Mouse (Mus musculus): ENCODE results near the gene Mtmr11.
"Not testable (repeated sequence)": the region's sequence is repeated elsewhere in the genome, so short reads cannot be mapped to it uniquely, and the experiment has no call there.

The Mtmr11 gene

GRCm38 (mm10) chr3:96171583-96172196 lies 9.9 kb downstream of the Mtmr11 start:
- peak in 1 of 2 experiments; percentile 55 for DNase-seq (ENCODE audit: low spot score in 2 of 2)

GRCm38 (mm10) chr3:96172197-96173178 lies 10.7 kb downstream of the Mtmr11 start, which contains the start of gene Sf3b4:
TSS of gene Sf3b4 (plus strand) at chr3:96172332.
- peak; percentile 80 to 85 for DNase-seq (ENCODE audit: low spot score in 2 of 2)

DNA sequence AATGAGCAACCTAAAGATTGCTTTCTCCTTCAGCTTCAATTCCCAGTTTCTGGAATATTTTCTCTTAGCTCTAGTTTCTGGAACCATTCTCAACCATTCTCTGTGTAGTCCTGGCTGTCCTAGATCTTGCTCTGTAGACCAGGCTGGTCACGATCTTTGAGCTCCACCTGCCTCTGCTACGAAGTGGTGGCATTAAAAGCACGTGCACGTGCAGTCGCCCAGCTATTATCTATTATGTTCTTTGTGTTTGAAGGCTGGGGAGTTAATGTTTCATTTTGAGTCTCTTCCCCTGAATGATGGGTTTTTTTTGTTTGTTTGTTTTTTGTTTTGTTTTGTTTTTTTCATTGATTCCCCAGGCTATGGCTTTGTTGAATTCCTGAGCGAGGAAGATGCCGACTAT lies 11.4 kb downstream of the Mtmr11 start:
- no peak for DNase-seq (ENCODE audit: low spot score in 2 of 2)

- not testable (repeated sequence) for DNase-seq (ENCODE audit: low spot score in 2 of 2)
These were observed 12.2 kb downstream of the Mtmr11 start for GRCm38 (mm10) chr3:96174042-96174441.

- no peak for DNase-seq (ENCODE audit: low spot score in 2 of 2)
These were observed 13.4 kb downstream of the Mtmr11 start for GRCm38 (mm10) chr3:96175251-96175650.

DNA sequence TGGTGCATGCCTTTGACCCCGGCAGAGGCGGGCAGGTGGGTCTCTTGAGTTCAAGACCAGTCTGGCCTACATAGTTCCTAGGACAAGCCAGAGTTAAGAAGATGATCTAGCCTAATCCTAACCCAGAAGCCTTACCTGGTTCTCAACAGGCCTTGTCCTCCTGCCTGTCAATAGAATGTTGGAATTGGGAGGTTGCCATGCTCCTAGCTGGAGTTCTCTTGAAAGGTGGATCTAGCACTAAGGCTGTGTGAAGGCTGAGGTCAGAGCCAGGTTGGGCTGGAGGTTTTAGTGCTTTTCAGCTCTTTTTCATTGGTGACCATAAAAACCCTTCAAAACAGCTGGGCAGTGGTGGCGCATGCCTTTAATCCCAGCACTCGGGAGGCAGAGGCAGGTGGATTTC lies 16.6 kb downstream of the Mtmr11 start:
- no peak for DNase-seq (ENCODE audit: low spot score in 2 of 2)

GRCm38 (mm10) chr3:96178902-96179301 lies 17.1 kb downstream of the Mtmr11 start:
- DNase-seq (ENCODE audit: low spot score in 2 of 2), result no peak

DNA sequence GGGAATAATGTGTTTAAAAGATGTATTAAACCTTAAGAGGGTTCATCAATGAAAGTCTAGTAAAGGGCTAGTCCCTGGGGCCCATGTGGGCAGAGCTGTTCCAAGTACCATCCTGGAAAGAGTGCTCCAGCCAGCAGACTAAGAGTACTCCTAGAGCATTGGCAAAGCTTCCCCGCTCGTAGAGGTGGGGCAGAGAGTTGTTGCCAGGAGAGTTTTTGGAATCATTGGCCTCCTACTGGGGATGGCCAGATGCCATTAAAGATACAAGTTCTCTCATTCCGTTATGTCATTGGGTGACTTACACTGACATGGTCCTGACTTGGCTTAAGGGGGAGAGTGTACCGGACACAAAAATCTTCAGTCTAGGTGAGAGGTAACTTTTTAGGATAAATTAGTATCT lies 17.7 kb downstream of the Mtmr11 start:
- DNase-seq (ENCODE audit: low spot score in 2 of 2), result no peak

DNA sequence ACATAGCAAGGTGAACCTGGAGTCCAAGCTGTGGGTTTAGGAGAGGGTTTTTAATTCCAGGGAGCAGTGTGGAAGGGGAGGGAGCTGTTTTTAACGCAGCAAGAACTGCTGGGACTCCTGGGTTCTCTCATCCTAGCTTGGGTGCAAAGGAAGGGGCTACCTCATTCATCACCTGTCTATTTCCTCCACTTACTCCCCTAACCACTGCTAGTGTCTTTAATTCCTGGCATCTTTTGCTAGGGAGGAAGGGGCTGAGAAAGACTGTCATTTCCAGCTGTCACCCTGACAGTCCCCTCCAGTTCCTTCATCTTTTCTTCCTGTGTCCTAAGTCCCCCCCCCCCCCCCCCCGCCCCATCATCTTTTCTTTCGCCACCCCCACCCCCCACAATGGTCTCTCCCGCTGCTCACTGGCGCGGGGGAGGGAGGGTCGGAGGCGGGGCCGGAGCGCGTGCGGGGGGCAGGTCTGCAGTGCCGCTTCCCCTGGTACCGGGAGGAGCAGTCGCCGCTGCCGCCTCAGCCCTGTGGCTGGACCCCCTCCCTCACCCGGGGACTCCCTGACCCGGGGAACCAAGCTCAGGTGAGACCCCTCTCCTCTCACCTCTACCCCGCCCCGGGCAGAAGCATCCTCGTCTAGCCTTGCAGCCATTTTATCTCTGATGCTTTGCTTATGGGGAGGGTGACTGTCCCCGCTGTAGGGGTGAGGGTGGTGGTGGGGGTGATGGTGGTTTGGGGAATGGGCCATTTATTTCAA lies 19.1 kb downstream of the Mtmr11 start, which contains the start of gene Sv2a:
Sv2a (plus strand) TSS at position 425 of the 751 bp plus-strand sequence.
- peak; percentile 69 to 72 for DNase-seq (ENCODE audit: low spot score in 2 of 2)

DNA sequence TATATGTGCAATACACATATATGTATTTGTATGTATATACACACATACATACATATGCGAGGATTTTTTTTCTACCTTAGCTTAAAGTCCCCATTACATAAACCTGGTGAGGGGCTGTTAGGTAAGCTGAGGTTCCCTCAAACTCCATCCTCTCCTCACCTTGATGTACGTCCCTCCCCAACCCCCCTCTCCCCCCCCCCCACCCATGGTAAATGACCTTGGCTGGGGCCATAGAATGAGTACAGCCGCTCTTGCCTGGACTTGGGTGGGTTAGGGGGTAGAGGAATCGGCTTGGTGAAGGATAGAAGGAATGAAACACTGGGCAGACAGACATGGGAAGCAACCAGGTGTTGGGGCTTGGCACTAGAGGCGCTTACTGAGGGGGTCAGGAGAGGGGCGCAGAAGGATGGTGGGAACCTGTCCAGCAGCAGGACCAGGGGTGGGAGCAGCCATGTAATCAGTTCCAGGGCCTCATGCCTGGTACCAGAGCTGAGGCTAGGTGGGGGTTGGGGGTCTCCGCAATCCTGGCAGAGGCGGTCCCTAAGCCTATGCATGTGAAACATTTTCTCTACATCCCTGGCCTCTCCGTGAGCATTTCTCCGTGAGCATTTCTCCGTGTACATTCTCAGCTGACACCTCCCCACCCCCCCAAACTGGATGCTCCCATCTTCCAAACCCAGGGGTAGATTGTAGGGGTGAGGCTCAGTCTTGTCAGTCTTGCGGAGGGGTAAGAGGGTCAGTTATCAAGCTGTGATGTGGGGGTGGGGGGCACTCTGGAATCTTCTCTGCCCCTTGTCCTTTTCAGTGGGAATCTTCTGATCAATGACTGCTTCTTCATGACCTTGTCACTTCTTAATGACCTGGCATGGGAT lies 19.9 kb downstream of the Mtmr11 start:
- peak in 1 of 2 experiments; percentile 47 for DNase-seq (ENCODE audit: low spot score in 2 of 2)

DNA sequence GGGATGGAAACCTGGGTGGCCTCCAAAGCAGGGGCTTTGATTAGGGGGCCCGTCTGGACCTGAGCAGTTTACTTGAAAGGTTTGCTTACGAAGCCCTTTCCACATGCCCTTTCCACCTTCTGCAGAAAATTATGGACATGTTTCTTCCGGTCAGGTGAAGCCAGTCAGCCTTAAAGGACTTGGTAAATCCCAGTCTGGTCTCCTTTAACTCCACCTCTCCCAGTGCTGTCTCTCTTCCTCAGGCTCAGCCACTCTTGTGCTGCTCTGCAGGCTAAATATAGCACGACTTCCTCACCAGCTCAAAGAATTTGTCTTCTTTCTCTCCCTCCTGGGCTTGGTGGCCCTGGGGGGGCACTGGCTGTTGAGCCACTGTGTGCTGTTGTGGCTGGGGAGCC lies 20.6 kb downstream of the Mtmr11 start:
- DNase-seq (ENCODE audit: low spot score in 2 of 2), result peak in 1 of 2 experiments; percentile 47

GRCm38 (mm10) chr3:96192977-96193376 lies 31.2 kb downstream of the Mtmr11 start:
- DNase-seq (ENCODE audit: low spot score in 2 of 2), result no peak

- no peak for DNase-seq (ENCODE audit: low spot score in 2 of 2)
These were observed 33.2 kb downstream of the Mtmr11 start for GRCm38 (mm10) chr3:96194966-96195365.

GRCm38 (mm10) chr3:96195616-96196313 lies 34.0 kb downstream of the Mtmr11 start:
- no peak for DNase-seq (ENCODE audit: low spot score in 2 of 2)

DNA sequence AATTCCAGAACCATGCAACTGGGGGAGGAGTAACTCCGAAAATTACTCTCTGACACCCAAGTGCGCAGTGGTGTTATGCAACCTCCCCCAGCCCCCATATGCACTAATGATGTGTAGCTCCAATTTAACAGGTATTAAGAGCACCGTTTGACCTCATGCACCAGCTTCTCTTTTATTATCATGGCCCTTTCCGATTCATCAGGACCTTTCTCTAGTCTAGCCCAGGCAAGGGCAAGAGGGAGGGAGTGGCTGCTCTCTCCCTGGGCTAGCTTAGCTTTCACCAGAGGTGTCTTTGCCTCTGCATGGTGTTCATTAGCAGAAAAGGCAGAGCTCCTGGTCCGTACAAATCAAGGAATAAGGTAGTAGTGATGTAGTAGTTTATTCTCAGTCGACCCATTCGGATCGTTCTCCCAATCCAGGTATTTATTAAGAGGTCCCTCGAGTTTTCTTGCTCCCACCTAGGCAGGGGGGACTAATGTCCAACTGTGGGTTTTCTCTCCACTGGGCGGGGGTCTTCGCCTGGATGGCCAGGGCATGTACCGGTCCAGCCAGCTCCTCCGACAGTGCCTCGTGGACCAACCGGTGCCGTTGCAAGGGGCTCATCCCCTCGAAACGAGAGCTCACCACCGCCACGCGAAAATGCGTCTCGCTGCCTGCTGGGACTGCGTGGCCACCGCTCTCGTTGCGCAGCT lies 34.8 kb downstream of the Mtmr11 start:
- DNase-seq (ENCODE audit: low spot score in 2 of 2), result peak in 1 of 2 experiments; percentile 44

- DNase-seq (ENCODE audit: low spot score in 2 of 2), result peak; percentile 95
These were observed 35.4 kb downstream of the Mtmr11 start for GRCm38 (mm10) chr3:96197129-96197749.

DNA sequence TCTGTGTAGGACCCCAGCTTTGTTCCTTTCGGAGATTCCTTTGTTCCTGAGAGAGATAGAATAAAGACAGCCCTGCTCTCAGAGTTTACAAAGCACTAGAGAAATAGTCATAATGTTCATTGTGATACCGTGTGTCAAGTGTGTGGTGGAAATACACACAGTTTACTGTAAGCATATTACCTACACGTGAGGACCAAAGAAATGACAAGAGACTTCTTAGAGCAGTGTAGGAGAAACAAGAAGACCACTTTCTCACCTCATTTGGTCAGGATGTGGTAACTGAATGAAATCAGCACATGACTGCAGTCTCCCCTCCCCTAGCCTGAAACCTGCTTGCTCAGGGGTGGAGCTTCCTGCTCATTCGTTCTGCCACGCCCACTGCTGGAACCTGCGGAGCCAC lies 36.4 kb downstream of the Mtmr11 start:
- DNase-seq (ENCODE audit: low spot score in 2 of 2), result no peak

DNA sequence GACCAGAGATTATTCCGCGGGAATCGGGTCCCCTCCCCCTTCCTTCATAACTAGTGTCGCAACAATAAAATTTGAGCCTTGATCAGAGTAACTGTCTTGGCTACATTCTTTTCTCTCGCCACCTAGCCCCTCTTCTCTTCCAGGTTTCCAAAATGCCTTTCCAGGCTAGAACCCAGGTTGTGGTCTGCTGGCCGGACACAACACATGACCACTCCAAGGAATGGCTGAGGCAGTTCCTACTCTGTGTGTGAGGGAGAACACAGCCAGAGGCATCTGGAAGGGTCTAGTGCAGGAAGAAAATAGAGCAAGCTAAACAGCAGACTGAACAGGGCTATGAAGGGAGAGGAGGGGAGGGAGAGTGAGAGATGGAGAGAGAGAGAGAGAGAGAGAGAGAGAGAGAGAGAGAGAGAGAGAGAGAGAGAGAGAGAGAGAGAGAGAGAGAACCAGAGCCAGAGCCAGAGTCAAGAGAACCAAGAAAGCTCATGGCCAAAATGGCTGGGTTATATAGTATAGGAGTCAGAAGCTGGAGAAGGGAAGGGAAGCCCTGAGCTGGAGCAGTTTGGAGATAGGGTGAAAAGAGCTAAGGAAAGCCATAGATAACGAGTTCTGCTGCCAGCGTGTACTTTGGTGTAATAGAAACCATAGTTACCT lies 36.9 kb downstream of the Mtmr11 start:
- DNase-seq (ENCODE audit: low spot score in 2 of 2), result not testable (repeated sequence)

DNA sequence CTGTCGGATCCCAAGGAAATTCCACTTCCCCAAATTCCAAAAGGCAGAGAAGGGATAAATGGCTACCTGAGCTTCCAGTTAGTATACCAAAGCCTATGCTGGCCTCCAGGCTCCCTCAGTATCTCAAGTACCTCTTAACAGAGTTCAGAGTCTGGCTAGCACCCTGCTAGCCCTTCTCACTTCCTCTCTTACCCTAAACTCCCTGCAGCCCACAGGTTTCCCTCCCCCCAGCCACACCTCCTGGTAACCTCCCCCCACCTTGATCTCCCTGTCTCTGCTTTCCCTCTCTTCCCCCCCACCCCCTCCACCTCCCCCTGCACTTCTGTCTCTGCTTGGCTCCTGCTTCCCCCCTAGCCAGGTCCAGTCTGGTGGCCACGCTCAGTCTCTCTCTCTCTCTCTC lies 37.9 kb downstream of the Mtmr11 start:
- no peak for DNase-seq (ENCODE audit: low spot score in 2 of 2)
